Comparison of ENCODE assay signal across 2 mouse cellular contexts in the genomic region with DNA sequence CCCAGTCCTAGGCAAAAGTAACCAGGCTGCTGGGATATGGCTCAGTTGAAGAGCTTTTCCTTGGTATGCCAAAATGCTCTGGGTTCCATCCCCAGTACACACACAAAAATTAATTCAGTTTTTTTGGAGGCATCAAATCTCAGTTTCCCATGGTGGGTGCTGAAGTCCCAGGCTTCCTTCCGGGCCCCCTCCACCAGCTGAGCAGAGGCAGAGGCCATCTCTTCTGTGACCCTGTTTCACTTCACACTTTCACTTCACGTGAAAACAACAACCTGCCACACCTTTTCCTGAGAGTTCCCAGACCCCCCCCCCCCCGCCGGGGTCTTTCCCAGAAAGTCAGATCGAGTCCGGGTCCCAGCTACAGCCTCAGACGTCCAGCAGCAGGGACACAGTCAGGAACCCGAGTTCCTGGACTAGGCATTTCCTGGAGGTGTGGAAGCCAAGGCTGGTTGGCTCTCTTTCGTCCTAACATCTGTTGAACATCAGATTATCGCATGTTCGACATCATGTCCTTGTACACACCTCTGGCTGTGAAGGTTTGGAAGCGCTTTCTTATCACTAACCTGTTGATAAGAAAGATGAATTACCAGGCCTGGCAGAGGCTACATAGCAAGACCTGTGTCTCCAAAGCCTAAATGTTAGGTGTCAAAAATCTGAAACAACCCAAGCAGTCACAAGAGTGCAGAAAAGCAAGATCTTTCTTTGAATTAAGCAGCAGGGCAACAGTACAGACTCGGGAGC.
TF ChIP-seq lines count a peak whose summit lies in the region.

No protein-coding gene starts in this region.

TF ChIP-seq in CH12.LX, 34 proteins besides CTCF, POLR2A, EP300 and RAD21:
- TF ChIP-seq SIN3A (IDR thresholded peaks at IDR 0.05; ENCODE audit: low read length) (no peak), ZKSCAN1 (IDR thresholded peaks at IDR 0.05; ENCODE audit: borderline replicate concordance, low read depth, low read length) (no peak), BHLHE40 (IDR thresholded peaks at IDR 0.05; ENCODE audit: low read depth, low read length) (peak; percentile 50), TBP (conservative IDR thresholded peaks at IDR 0.05; ENCODE audit: low read depth, low read length) (no peak), MEF2A (IDR thresholded peaks at IDR 0.05; ENCODE audit: borderline replicate concordance, low read depth, low read length) (no peak), MAFK (IDR thresholded peaks at IDR 0.05; ENCODE audit: insufficient replicate concordance, low read length) (no peak)

TF ChIP-seq in MEL, 35 proteins besides CTCF, POLR2A, EP300 and RAD21:
- TF ChIP-seq ETS1 (IDR thresholded peaks at IDR 0.05; ENCODE audit: low read depth, low read length) (peak; percentile 61), ZKSCAN1 (IDR thresholded peaks at IDR 0.05; ENCODE audit: low read depth, low read length) (no peak), MYC (IDR thresholded peaks at IDR 0.05; ENCODE audit: low read depth, low read length) (no peak), USF2 (IDR thresholded peaks at IDR 0.05; ENCODE audit: borderline replicate concordance in 1 of 2, insufficient read depth in 1 of 2, low read depth in 1 of 2, low read length in 2 of 2) (no peak), POLR2AphosphoS2 (IDR thresholded peaks at IDR 0.05; ENCODE audit: low read length) (no peak), MAZ (IDR thresholded peaks at IDR 0.05; ENCODE audit: low read depth, low read length) (no peak), USF1 (IDR thresholded peaks at IDR 0.05; ENCODE audit: low read depth, low read length) (no peak), ELF1 (IDR thresholded peaks at IDR 0.05; ENCODE audit: low read depth, low read length) (no peak), JUND (IDR thresholded peaks at IDR 0.05; ENCODE audit: low read depth, low read length) (no peak), CHD1 (IDR thresholded peaks at IDR 0.05; ENCODE audit: low read depth, low read length) (no peak), MEF2A (IDR thresholded peaks at IDR 0.05; ENCODE audit: extremely low read depth, insufficient replicate concordance, low read depth, low read length, poor library complexity, severe bottlenecking) (no peak), NRF1 (IDR thresholded peaks at IDR 0.05; ENCODE audit: insufficient read depth, low read depth, low read length, poor library complexity, severe bottlenecking) (no peak), BHLHE40 (IDR thresholded peaks at IDR 0.05; ENCODE audit: borderline replicate concordance, low read depth, low read length) (no peak), E2F4 (IDR thresholded peaks at IDR 0.05; ENCODE audit: borderline replicate concordance, low read depth, low read length) (no peak), SIN3A (IDR thresholded peaks at IDR 0.05; ENCODE audit: low read length) (no peak), KAT2A (conservative IDR thresholded peaks at IDR 0.05; ENCODE audit: low read depth, low read length) (no peak), GATA1 (IDR thresholded peaks at IDR 0.05; ENCODE audit: low read depth, low read length) (peak; percentile 67), RCOR1 (IDR thresholded peaks at IDR 0.05; ENCODE audit: low read depth, low read length) (0 out of 2 replicates have a peak, but pooled peaks have one; percentile 8), MXI1 (IDR thresholded peaks at IDR 0.05; ENCODE audit: low read depth, low read length) (no peak), GABPA (IDR thresholded peaks at IDR 0.05; ENCODE audit: low read depth, low read length) (no peak), TCF12 (IDR thresholded peaks at IDR 0.05; ENCODE audit: low read depth, low read length) (0 out of 2 replicates have a peak, but pooled peaks have one; percentile 8), POLR2AphosphoS5 (IDR thresholded peaks at IDR 0.05; ENCODE audit: borderline replicate concordance, low read depth, low read length) (no peak), UBTF (IDR thresholded peaks at IDR 0.05; ENCODE audit: borderline replicate concordance, insufficient read depth, low read depth, low read length) (no peak), MAFK (IDR thresholded peaks at IDR 0.05; ENCODE audit: borderline replicate concordance, low read depth, low read length) (no peak)
